Mouse (Mus musculus) thymus, postnatal 36 days (tissue): ENCODE data around the gene Cmtm7.

Source experiments
- DNase-seq, 2 experiments: peaks; one replicate each; pipeline ENCODE4 v3.0.0; 2022; ENCODE audit warnings: mixed read lengths in 2 of 2

Cmtm7 gene

GRCm38 (mm10) chr9:114710345-114710744, 71.3 kb downstream of the Cmtm7 start:
- DNase-seq = peak; percentile 30 to 37

DNA sequence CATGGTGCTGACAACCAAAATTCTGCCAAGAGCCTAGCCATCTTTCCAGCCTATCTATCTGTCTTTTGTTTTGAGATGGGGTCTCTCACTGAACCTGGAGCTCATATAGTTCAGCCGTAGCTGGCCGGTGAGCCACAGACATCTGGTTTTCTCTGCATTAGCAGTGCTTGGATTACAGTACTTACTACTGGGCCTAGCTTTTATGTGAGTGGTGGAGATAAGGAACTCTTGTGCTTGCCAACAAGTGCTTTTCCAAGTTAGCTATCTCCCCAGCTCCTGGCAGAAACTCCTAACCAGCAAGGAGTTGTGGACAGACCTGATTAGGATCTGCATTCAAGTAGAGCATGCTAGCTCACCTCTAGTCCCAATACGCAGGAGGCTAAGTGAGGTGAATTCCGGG, 73.9 kb downstream of the Cmtm7 start:
- DNase-seq = no peak
